Mouse (Mus musculus) limb, embryonic 10.5 days (tissue): ENCODE measurements at regions not wholly inside any gene's neighbourhood (a gene's known extent, or its start where the extent isn't known, plus 50 kb on each side); places are given as distances from the start of the nearest gene placed in this dataset.

ENCODE experiments used
- DNase-seq: peaks from one replicate; pipeline ENCODE4 v3.0.0-alpha.2; 2017; ENCODE audit warnings: low spot score
- H3K27ac ChIP-seq: fragments of 300-500 bp; sonication (generic); 2 replicates; pipeline ENCODE4 v1.5.1; 2016; ENCODE audit warnings: mild to moderate bottlenecking
- H3K27me3 ChIP-seq: fragments of 300-500 bp; sonication (generic); 2 replicates; pipeline ENCODE4 v1.6.1; 2016; ENCODE audit warnings: low read depth, mild to moderate bottlenecking; ENCODE audit not compliant: poor library complexity, severe bottlenecking
- H3K36me3 ChIP-seq: fragments of 300-500 bp; sonication (generic); 2 replicates; pipeline ENCODE4 v1.6.1; 2016; ENCODE audit warnings: mild to moderate bottlenecking, moderate library complexity
- H3K4me1 ChIP-seq: fragments of 300-500 bp; sonication (generic); 2 replicates; pipeline ENCODE4 v1.6.1; 2016
- H3K4me3 ChIP-seq: fragments of 300-500 bp; sonication (generic); 2 replicates; pipeline ENCODE4 v1.5.1; 2016; ENCODE audit warnings: mild to moderate bottlenecking, moderate library complexity
- H3K9me3 ChIP-seq: fragments of 300-500 bp; sonication (generic); replicated peaks from 2 replicates; pipeline ENCODE4 v1.6.1; 2016; ENCODE audit warnings: mild to moderate bottlenecking
- WGBS: fragments of 180-500 bp; shearing (Covaris S2); methylation state at CpG from one replicate; pipeline ENCODE4 v1.1.7; 2016; 5-methylcytosine and 5-hydroxymethylcytosine counted together

DNA sequence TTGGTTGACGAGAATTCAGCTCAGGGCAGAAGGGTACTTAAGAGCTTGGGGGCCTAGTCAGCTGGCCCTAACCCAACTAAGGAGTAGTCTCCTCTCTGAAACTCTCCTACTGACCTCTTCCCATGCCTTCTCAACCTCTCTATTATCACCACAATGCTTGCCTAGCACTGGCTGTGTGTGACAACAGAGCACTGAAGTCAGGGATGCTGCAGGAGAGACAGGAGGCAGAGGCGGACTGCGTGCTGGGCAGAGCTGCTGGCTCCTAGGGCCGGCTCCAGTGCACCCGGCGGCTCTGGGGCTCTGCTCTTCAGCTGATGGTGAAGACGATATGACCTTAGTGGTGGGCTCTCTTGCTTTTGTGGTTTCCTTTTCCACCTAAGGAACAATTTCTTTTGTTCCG lies 72.6 kb downstream of the Zfp36l2 start:
- WGBS, result 72% methylated on average over 8 of the region's 8 CpGs
- H3K9me3 ChIP-seq, result no peaks in the 10 kb centered on the region
- H3K27ac ChIP-seq, result peak overlapping the region; percentile 64; the same call in 1 of the 2 replicates
- H3K4me3 ChIP-seq, result no peak overlapping the region
- no peak for DNase-seq
- H3K27me3 ChIP-seq, result peaks cover 4% of the 10 kb centered on the region; the same call in 1 of the 2 replicates
- H3K4me1 ChIP-seq, result peaks cover 66% of the 10 kb centered on the region
- no peaks in the 10 kb centered on the region for H3K36me3 ChIP-seq

DNA sequence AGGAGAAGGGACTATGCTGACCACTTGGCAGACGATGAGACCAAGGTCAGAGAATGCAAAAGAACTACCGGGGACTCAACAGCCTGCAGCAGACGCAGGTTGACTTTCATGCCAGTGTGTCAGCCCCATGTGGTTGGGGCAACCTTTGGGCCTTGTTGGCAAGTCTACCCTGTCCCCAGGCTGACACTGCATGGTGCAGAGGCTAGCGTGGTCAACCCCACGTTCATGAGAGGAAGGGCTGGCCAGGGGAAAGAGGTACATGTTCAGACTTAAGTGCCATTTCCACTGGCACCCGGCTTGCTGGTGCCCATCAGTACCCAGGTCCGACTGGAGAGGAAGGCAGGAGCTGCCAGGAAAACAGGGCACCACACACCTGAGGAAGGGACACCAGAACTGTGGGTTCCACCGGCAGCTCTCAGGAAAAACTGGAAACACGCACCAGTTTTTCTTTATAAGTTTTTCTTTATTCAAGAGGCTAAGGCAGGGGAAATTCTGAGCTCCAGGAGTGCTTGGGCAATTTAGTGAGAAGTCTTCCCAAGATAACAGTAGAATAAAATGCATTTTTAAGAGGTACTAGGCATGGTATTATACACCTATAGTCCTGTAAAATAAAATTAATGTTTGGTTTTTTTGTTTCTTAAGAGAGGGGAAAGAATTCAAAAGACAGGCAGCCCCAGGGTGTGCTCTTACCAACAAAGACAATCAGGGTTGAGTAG lies 73.3 kb downstream of the Zfp36l2 start:
- Histone ChIP-seq H3K36me3 (no peaks in the 10 kb centered on the region), H3K4me3 (no peak overlapping the region), H3K27ac (peak overlapping the region; percentile 82), H3K27me3 (peaks cover 4% of the 10 kb centered on the region; the same call in 1 of the 2 replicates), H3K9me3 (no peaks in the 10 kb centered on the region), H3K4me1 (peaks cover 59% of the 10 kb centered on the region)
- DNase-seq, result no peak
- WGBS, result 74% methylated on average over 9 of the region's 9 CpGs

DNA sequence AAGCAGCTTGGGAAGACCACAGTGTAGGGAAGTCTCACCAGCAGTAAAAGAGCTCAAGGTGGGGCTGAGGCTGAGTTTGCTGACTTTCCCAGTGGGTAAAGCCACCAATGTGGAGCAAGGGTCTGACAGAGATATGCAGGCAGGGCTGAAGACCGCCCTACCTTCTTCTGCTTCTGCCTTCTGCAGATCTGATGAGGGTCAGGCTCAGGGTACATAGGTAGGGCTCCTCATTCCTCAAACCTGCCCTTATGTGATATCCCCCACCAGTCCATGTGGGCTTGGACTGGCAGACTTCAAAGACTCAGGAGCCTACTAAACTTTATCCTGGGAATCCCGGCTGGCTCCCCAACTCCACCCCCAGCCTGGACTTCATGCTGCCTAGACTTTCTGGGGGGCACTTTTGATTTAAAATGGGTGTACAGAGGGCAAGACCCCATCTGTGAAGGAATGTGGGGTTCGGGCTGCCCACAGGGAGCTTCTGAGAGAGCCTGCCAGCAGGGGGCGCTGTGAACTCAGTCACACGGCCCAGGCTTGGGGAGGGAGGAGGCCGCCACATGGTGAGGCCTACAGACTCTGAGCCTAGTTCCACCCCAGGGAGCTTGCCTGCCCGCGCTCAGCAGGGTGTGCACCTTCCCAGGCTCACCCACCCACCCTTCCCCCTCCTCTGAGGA lies 74.0 kb downstream of the Zfp36l2 start:
- peaks cover 56% of the 10 kb centered on the region for H3K4me1 ChIP-seq
- H3K27me3 ChIP-seq, result peaks cover 4% of the 10 kb centered on the region; the same call in 1 of the 2 replicates
- no peak overlapping the region for H3K4me3 ChIP-seq
- no peaks in the 10 kb centered on the region for H3K36me3 ChIP-seq
- 15% methylated on average over 8 of the region's 8 CpGs for WGBS
- DNase-seq, result peak; percentile 92
- no peaks in the 10 kb centered on the region for H3K9me3 ChIP-seq
- peak overlapping the region; percentile 82 for H3K27ac ChIP-seq

DNA sequence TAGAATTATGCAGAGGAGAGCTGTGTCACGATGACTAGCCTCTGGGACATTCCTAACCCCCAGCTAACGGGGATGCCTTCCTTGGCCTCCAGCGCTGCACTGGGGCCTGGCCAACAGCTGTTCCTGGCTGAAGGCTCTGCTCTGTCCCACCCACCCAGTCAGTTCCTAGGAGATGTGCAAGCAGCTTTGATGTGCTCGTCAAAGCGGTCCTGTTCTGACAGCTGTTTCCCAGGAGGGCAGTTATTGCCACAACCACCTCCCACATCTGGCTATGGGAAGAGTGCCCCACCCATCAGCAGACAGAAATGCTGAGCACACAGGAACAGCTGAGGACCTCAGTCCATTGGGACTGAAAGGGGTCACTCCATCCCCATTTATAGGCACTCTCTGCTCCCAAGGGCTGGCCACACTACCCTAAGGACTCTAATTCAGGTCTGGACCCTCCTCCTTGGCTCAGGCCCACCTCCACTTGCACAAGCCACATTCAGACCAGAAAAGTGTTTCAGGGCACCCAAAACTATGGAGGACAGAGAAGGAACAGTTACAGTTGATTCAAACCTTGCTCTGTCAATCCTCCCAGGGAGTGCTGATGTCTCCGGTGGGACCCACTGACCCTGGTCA lies 75.2 kb downstream of the Zfp36l2 start:
- WGBS, result 19% methylated on average over 6 of the region's 6 CpGs
- no peak overlapping the region for H3K4me3 ChIP-seq
- peak; percentile 63 for DNase-seq

DNA sequence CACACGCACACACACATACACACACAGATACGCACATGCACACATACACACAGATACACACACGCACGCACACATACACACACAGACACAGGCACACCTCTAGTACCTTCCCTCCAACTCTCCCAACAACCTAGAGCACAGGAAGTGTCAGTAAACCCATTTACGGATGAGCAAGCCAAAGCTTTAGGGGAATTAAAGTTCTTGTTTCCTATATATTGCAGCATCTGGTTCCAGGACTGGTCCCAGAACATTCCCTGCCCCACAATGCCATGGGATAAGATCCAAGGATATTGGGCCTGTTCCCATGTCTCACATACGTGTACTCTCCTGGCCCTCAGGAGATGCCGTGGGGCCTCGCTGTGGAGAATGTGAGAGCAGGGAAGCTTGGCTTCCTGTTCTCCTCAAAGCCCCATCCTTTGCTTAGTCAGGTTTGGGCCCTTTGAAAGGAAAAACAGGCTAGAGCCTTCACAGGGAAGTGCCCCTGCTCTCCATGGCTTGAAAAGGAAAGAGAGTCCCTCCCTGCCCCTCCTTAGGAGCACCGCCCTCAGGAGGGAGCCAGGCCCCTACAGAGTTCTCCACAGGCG lies 75.9 kb downstream of the Zfp36l2 start:
- Histone ChIP-seq H3K36me3 (no peaks in the 10 kb centered on the region), H3K27ac (peak overlapping the region; percentile 70), H3K4me3 (no peak overlapping the region), H3K9me3 (no peaks in the 10 kb centered on the region), H3K27me3 (peaks cover 4% of the 10 kb centered on the region; the same call in 1 of the 2 replicates), H3K4me1 (peaks cover 44% of the 10 kb centered on the region)
- WGBS, result 68% methylated on average over 10 of the region's 10 CpGs
- DNase-seq, result no peak

More for the DNA sequence above, 75.2 kb downstream of the Zfp36l2 start:
- no peaks in the 10 kb centered on the region for H3K36me3 ChIP-seq
- no peaks in the 10 kb centered on the region for H3K9me3 ChIP-seq
- peaks cover 4% of the 10 kb centered on the region; the same call in 1 of the 2 replicates for H3K27me3 ChIP-seq
- H3K4me1 ChIP-seq, result peaks cover 44% of the 10 kb centered on the region
- H3K27ac ChIP-seq, result peak overlapping the region; percentile 70

DNA sequence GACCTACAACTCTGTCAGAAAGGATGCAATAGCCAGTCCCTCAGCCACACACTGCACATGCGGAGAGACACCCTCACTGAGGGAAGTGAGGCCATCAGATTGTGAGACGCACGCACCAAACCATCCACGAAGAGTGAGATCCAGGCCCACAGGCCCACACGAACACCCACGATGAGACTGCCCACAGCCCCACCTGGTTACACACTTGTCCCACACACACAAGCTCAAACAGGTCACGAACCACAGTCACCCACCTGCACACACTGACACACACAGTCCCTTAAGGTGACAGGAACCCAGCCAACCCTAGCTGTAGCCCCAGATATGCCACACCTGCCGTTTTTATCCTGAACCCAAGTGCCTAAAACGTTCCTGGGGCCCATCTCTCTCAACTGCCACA lies 76.8 kb downstream of the Zfp36l2 start:
- H3K27me3 ChIP-seq, result peaks cover 4% of the 10 kb centered on the region; the same call in 1 of the 2 replicates
- peaks cover 43% of the 10 kb centered on the region for H3K4me1 ChIP-seq
- H3K4me3 ChIP-seq, result no peak overlapping the region
- peak overlapping the region; percentile 22 for H3K27ac ChIP-seq
- WGBS, result 83% methylated on average over 9 of the region's 9 CpGs
- DNase-seq, result no peak
- H3K9me3 ChIP-seq, result no peaks in the 10 kb centered on the region
- H3K36me3 ChIP-seq, result no peaks in the 10 kb centered on the region

DNA sequence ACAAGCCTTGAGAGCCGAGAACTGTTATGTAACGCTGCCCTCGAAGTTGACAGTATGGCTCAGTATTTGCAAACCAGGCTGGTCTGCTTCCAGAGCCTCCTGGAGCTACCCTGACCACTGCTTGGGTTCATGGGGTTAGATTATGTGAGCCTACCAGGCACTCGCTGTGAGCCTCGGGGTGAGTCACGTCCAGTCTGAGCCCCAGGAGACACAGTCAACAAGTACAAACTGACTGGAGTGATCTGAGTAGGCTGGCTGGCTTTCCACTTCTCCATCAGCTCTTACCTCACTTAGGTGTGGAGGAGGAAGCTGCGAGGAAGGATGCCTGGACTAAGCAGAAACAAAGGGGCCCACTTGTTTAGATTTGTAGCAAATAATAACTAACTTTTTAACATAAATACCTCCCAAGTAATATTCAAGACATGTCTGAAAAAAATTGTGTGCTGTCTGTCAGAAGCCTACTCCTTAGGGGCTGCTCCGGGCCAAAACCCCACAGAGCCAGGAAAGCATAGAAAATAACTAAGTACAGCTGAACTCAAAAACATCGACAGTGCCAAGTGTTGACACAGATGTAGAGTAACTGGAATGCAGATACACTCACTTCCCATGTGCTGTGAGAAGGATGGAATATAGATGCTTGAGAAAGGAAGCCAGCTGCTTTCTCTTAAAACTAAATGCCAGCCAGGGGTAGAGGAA lies 77.6 kb downstream of the Zfp36l2 start:
- H3K4me1 ChIP-seq, result peaks cover 40% of the 10 kb centered on the region
- no peak overlapping the region for H3K4me3 ChIP-seq
- DNase-seq, result no peak
- H3K9me3 ChIP-seq, result no peaks in the 10 kb centered on the region
- no peaks in the 10 kb centered on the region for H3K36me3 ChIP-seq
- H3K27ac ChIP-seq, result 0 out of 2 replicates have a peak overlapping the region, but pooled peaks have one; percentile 22
- WGBS, result 84% methylated on average over 9 of the region's 9 CpGs
- peaks cover 3% of the 10 kb centered on the region; the same call in 1 of the 2 replicates for H3K27me3 ChIP-seq

DNA sequence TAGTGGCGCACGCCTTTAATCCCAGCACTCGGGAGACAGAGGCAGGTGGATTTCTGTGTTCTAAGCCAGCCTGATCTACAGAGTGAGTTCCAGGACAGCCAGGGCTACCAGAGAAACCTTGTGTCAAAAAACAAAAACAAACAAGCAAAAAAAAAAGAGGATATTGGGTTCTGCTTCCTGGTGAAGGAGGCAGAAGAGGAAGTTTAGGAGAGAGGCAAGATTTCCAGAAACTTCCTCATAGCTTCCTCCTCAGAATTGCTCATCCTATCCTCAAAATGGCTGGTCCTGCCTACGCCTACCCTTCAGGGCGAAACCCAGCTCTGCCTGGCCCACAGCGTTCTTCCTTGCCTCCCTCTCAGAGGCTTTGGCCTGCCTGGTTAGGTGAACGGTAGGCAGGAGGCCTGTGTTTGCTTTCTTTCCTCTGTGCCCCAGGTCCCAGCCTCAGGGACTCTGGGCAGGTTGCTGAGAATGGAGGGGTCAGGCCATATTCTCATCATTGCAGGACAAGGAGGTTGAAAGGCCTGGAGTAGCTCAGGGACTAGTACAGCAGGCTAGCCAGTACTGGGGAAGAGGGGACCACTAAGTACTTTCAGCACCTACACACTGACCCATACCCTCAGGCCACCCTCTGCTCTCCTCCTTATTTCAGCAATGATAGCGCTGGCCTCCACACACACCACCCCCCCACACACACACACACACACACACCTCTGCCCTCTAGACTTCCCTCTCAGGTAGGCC lies 79.6 kb downstream of the Zfp36l2 start:
- no peaks in the 10 kb centered on the region for H3K36me3 ChIP-seq
- H3K27me3 ChIP-seq, result no peaks in the 10 kb centered on the region
- H3K27ac ChIP-seq, result peak overlapping the region; percentile 33; the same call in 1 of the 2 replicates
- DNase-seq, result no peak
- H3K9me3 ChIP-seq, result no peaks in the 10 kb centered on the region
- H3K4me3 ChIP-seq, result no peak overlapping the region
- 89% methylated on average over 8 of the region's 8 CpGs for WGBS
- H3K4me1 ChIP-seq, result peaks cover 44% of the 10 kb centered on the region

DNA sequence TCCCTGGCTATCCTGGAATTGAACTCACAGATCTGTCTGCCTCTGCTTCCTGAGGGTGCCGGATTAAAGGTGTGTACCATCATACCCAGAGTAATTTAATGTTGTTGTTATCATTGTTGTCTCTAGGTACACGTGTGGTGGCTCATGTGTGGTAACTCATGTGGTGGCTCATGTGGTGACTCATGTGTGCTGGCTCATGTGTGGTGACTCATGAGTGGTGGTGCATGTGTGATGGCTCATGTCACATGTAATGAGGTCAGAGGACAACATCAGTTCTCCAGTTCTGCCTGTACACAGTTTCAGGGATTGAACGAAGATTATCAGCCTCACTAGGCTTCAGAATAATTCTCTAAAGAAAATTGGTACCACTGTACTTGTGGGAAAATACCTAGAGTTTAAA lies 80.2 kb downstream of the Zfp36l2 start:
- 90% methylated on average over 3 of the region's 3 CpGs for WGBS
- Histone ChIP-seq H3K36me3 (no peaks in the 10 kb centered on the region), H3K4me1 (peaks cover 38% of the 10 kb centered on the region), H3K9me3 (no peaks in the 10 kb centered on the region), H3K27ac (no peak overlapping the region), H3K27me3 (no peaks in the 10 kb centered on the region), H3K4me3 (no peak overlapping the region)
- no peak for DNase-seq

DNA sequence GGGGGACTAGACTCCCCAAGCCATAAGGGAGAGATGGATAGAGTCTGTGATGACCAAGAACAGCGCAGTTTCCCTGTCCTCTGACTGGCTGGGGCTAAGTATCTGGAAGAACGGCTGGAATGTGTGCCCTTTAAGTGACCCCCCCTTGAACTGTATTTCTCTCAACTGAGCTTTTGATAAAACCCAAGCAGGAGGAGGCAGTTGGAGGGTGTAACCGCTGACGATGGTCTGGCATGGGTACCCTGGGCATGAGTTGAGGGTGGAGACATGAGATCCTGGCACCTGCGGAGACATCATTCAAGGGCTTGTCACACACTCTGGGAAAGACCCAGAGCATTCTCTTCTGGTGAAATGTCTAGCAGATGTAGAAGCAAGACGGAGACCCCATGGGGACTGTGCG lies 83.5 kb downstream of the Zfp36l2 start:
- Histone ChIP-seq H3K4me1 (peaks cover 37% of the 10 kb centered on the region), H3K27ac (0 out of 2 replicates have a peak overlapping the region, but pooled peaks have one; percentile 56), H3K27me3 (no peaks in the 10 kb centered on the region), H3K36me3 (no peaks in the 10 kb centered on the region), H3K9me3 (no peaks in the 10 kb centered on the region), H3K4me3 (no peak overlapping the region)
- 79% methylated on average over 7 of the region's 7 CpGs for WGBS
- DNase-seq, result no peak

DNA sequence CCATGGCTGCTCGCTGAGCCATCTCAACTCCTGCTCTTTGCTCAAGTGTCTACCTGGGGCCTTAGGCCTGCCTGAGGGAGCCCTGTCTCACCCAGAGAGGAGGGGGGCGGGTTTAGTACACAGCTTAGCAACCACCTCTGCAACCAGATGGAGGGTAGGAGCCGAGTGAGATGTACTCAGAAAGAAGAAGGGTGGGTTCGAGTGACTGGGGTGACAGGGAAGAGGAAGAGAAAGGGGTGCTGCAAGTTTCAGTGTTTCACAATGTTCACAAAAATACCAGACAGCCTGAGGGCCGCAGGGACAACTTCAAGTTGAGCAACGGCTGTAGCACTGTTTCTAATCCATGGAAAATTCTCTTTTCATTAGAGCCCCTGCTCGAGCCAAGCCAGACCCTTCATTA lies 84.4 kb downstream of the Zfp36l2 start:
- H3K9me3 ChIP-seq, result no peaks in the 10 kb centered on the region
- peak overlapping the region; percentile 56; the same call in 1 of the 2 replicates for H3K27ac ChIP-seq
- peaks cover 37% of the 10 kb centered on the region for H3K4me1 ChIP-seq
- no peak for DNase-seq
- no peak overlapping the region for H3K4me3 ChIP-seq
- H3K27me3 ChIP-seq, result 0 out of 2 replicates have a peak, but pooled peaks cover 1% of the 10 kb centered on the region
- 75% methylated on average over 7 of the region's 7 CpGs for WGBS
- H3K36me3 ChIP-seq, result no peaks in the 10 kb centered on the region

DNA sequence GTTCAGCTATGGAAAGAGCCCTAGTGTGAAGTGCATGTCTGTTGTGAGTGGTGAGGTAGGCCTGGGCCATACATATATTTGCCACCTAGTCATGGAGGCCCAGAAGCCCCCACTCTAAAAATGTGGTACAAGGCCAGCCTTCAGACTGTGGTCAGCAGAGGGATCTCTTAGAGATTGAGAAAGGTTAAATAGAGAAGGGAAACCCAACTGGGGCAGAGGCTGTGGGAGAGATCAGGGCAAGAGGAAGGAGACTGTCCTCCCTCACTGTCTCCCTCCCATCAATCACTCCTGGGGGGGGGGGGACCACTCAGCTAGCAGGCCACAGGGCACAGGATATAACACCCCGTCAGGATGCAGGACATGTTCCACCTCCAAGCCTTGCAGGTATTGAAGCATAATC lies 86.1 kb downstream of the Zfp36l2 start:
- peaks cover 14% of the 10 kb centered on the region for H3K27me3 ChIP-seq
- 0 out of 2 replicates have a peak overlapping the region, but pooled peaks have one; percentile 3 for H3K27ac ChIP-seq
- no peak for DNase-seq
- no peak overlapping the region for H3K4me3 ChIP-seq
- H3K36me3 ChIP-seq, result no peaks in the 10 kb centered on the region
- WGBS, result 59% methylated on average over 1 of the region's 1 CpGs
- peaks cover 45% of the 10 kb centered on the region for H3K4me1 ChIP-seq
- H3K9me3 ChIP-seq, result no peaks in the 10 kb centered on the region
